Mouse (Mus musculus) neutrophil, adult 65 days (primary cell): Measurements from ENCODE around the gene Olfr502. TPM values are rescaled to one million over a fixed set of nuclear protein-coding genes. Genes with fewer than 3 reads are reported as not detected.

Experiments used
- total RNA-seq: library from RNA; stranded (reverse); gene quantifications from 2 replicates; pipeline ENCODE4 v1.2.4, GENCODE M21; 2023

The Olfr502 gene
- not detected in 2 replicates for total RNA-seq

DNA sequence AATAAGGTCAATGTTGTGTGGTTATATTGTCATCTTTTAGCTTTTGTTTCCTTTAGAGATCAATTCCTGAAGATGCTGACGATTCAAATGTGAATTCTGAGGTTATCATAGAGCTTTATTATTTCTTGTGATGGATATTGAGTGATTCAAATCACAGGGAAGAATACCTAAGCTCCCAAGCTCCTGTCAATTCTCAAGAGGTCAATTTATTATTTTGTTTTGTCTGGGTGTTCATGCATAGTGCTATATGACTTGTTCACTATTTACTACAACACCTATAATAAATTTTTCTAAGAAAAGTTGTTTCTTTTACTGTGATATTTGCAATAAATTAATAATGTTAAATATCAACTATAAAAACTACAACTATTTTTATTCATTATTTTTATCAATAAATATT is at the start of gene Olfr502:
Gene Olfr502 (minus strand): TSS at position 101 of the 400 bp plus-strand sequence.

GRCm38 (mm10) chr7:108565693-108566092 is 40.8 kb upstream of the Olfr502 start, which contains the start of gene Olfr504:
Olfr504 (minus strand) TSS chr7:108565793.

GRCm38 (mm10) chr7:108544227-108544626 is 19.4 kb upstream of the Olfr502 start, which contains the start of gene Olfr503:
Olfr503 (plus strand) TSS chr7:108544527.

Other genes starting within 250 kb of the Olfr502 start
- not detected in 2 replicates for gene Olfr490, start 236.1 kb downstream of the Olfr502 start, total RNA-seq
- not detected in 2 replicates for gene Olfr491, start 211.6 kb downstream of the Olfr502 start, total RNA-seq
- gene Olfr492, start 201.4 kb downstream of the Olfr502 start, total RNA-seq = not detected in 2 replicates
- not detected in 2 replicates for gene Olfr493, start 178.1 kb downstream of the Olfr502 start, total RNA-seq
- not detected in 2 replicates for gene Olfr494, start 159.7 kb downstream of the Olfr502 start, total RNA-seq
- gene Olfr495, start 131.9 kb downstream of the Olfr502 start, total RNA-seq = not detected in 2 replicates
- not detected in 2 replicates for gene Olfr497, start 104.6 kb downstream of the Olfr502 start, total RNA-seq
- gene Olfr498, start 59.7 kb downstream of the Olfr502 start, total RNA-seq = not detected in 2 replicates
- not detected in 2 replicates for gene Olfr503, start 19.5 kb upstream of the Olfr502 start, total RNA-seq
- not detected in 2 replicates for gene Olfr504, start 40.7 kb upstream of the Olfr502 start, total RNA-seq
- not detected in 2 replicates for gene Olfr506, start 85.7 kb upstream of the Olfr502 start, total RNA-seq
- gene Olfr507, start 96.7 kb upstream of the Olfr502 start, total RNA-seq = not detected in 2 replicates
- not detected in 2 replicates for gene Olfr508, start 104.9 kb upstream of the Olfr502 start, total RNA-seq
- not detected in 2 replicates for gene Olfr509, start 126.8 kb upstream of the Olfr502 start, total RNA-seq
- not detected in 2 replicates for gene Olfr510, start 141.4 kb upstream of the Olfr502 start, total RNA-seq
- gene Olfr512, start 188.3 kb upstream of the Olfr502 start, total RNA-seq = not detected in 2 replicates
- gene Olfr513, start 225.9 kb upstream of the Olfr502 start, total RNA-seq = not detected in 2 replicates